Mouse (Mus musculus) midbrain, postnatal 0 days (tissue): ENCODE measurements around the gene Dlgap4. TPM values are rescaled to one million over a fixed set of nuclear protein-coding genes. Genes with fewer than 3 reads are reported as not detected.

Source experiments
- ATAC-seq: fragments of 200-750 bp; cut with Nextera tagmentation; 2 replicates; pipeline ENCODE4 v1.8.0; 2017; ENCODE audit warnings: moderate number of reproducible peaks, mild to moderate bottlenecking, moderate TSS enrichment, moderate library complexity; ENCODE audit not compliant: low FRiP score
- DNase-seq: peaks from one replicate; pipeline ENCODE4 v3.0.0-alpha.2; 2015; ENCODE audit warnings: low spot score
- H3K27ac ChIP-seq: fragments of 300-500 bp; sonication (generic); 2 replicates; pipeline ENCODE4 v1.5.1; 2014; ENCODE audit warnings: low read depth, mild to moderate bottlenecking, low read length, mixed read lengths
- H3K27me3 ChIP-seq: fragments of 300-500 bp; sonication (generic); 2 replicates; pipeline ENCODE4 v1.6.1; 2014; ENCODE audit warnings: low read length, control low read depth, mixed read lengths; ENCODE audit not compliant: insufficient read depth
- H3K36me3 ChIP-seq: fragments of 300-500 bp; sonication (generic); 2 replicates; pipeline ENCODE4 v1.6.1; 2014; ENCODE audit warnings: low read length, control low read depth, mixed read lengths; ENCODE audit not compliant: insufficient read depth
- H3K4me1 ChIP-seq: fragments of 300-500 bp; sonication (generic); 2 replicates; pipeline ENCODE4 v1.6.1; 2014; ENCODE audit warnings: mild to moderate bottlenecking, control low read depth, antibody characterized with exemption, low read length, mixed read lengths; ENCODE audit not compliant: insufficient read depth
- H3K4me2 ChIP-seq: fragments of 300-500 bp; sonication (generic); 2 replicates; pipeline ENCODE4 v1.6.1; 2014; ENCODE audit warnings: low read depth, mild to moderate bottlenecking, low read length, mixed read lengths; ENCODE audit not compliant: poor library complexity, severe bottlenecking
- H3K4me3 ChIP-seq: fragments of 300-500 bp; sonication (generic); 2 replicates; pipeline ENCODE4 v1.5.1; 2014; ENCODE audit warnings: low read depth, mild to moderate bottlenecking, low read length, moderate library complexity
- H3K9ac ChIP-seq: fragments of 300-500 bp; sonication (generic); replicated peaks from 2 replicates; pipeline ENCODE4 v1.6.1; 2014; ENCODE audit warnings: mild to moderate bottlenecking, low read length, moderate library complexity, mixed read lengths; ENCODE audit not compliant: poor library complexity, severe bottlenecking
- H3K9me3 ChIP-seq: fragments of 300-500 bp; sonication (generic); 2 replicates; pipeline ENCODE4 v1.6.1; 2016; ENCODE audit warnings: low read length, control low read depth
- CTCF ChIP-seq: IDR thresholded peaks from 2 replicates; pipeline ENCODE4 v1.5.1; 2016; ENCODE audit warnings: antibody characterized with exemption, mild to moderate bottlenecking
- WGBS: fragments of 180-500 bp; shearing (Covaris S2); extraction: QIAGEN DNeasy Blood & Tissue Kit; methylation state at CpG from one replicate; pipeline ENCODE4 v1.1.7; 2014; 5-methylcytosine and 5-hydroxymethylcytosine counted together
- polyA plus RNA-seq: library from polyadenylated mRNA; unstranded; fragments of >200 nt; fragmentation: Nextera tagmentation; extraction: Ambion mirVana; gene quantifications from 2 replicates; pipeline ENCODE4 v1.2.1, GENCODE M21; 2015
- total RNA-seq: library from RNA; depleted of rRNA; stranded (reverse); fragments of >200 nt; gene quantifications from 2 replicates; pipeline ENCODE4 v1.2.3, GENCODE M21; 2014

Dlgap4 gene
- total and polyA plus RNA-seq, 2 experiments from 2014 or later: 240 to 246 TPM

DNA sequence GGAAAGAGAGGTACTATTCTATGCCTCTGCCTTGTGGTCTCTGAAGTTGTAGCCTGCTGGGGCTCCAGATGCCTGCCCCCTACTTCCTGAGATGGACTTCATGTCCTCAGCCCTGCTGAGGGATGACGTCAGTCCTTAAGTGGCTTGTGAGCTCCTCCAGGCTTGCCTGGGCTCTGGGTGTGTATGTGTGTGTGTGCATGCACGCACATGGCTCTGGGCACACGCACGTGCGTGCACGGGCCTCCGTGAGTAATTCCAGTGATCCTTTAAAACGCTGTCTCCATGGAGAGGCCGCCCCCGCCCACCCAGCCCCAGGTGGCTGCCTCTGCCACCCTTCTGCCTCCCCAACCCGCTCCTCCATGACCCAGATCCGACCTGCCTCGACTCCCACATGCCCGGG is 72.5 kb downstream of the Dlgap4 start:
- no peak for ATAC-seq
- Histone ChIP-seq H3K4me2 (no peak overlapping the region), H3K4me3 (no peak overlapping the region), H3K9ac (no peak overlapping the region), H3K27ac (no peak overlapping the region), H3K4me1 (0 out of 2 replicates have a peak, but pooled peaks cover 4% of the 10 kb centered on the region), H3K9me3 (no peaks in the 10 kb centered on the region), H3K27me3 (no peaks in the 10 kb centered on the region), H3K36me3 (no peaks in the 10 kb centered on the region)
- TF ChIP-seq CTCF: no peak
- WGBS: 82% methylated on average over 14 of the region's 14 CpGs
- no peak for DNase-seq

DNA sequence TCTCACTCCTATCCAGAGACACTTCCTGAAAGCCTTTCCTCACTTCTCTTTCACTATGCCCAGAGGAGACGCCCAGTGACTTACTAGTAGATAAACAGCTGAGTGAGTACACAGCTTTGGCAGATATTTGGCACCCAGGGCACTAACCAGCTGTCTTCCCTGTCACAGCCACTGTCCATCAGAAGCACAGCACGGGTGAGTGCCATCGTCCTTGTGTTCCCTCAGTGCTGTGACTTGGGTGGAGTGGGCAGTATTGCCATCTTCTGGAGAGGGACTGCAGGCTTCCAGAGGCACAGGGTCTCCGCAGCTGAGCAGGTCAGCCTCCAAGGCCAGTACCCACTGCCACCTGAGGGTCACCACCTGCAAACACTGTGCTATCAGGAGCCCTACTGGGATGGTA is 73.2 kb downstream of the Dlgap4 start:
- peak; percentile 66 for DNase-seq
- Histone ChIP-seq H3K4me2 (no peak overlapping the region), H3K4me3 (no peak overlapping the region), H3K9ac (no peak overlapping the region), H3K27ac (no peak overlapping the region), H3K36me3 (no peaks in the 10 kb centered on the region), H3K4me1 (0 out of 2 replicates have a peak, but pooled peaks cover 4% of the 10 kb centered on the region), H3K27me3 (no peaks in the 10 kb centered on the region), H3K9me3 (no peaks in the 10 kb centered on the region)
- peak; percentile 16; the same call in 1 of the 2 replicates for TF ChIP-seq CTCF
- WGBS: 77% methylated on average over 4 of the region's 4 CpGs
- ATAC-seq: no peak

DNA sequence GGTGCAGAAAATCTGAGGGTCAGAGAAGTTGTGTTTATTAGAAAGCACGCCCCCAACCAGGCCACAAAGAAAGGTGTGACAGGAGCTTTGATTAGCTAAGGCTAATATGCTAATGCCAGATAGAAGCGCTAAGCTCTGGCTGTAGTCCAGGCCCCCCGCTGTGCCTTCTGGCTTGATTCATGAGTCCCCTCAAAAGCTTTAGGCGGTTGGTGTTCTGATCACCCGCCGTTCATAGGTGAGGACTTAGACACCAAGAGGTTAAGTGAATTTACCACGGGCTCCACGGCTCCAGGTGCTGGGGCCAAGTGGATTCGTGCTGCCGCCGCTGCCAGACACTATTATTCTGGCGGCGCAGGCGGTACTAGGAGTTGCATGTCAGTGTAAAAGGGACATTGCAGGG is 75.1 kb downstream of the Dlgap4 start:
- H3K4me2 ChIP-seq: peak overlapping the region; percentile 12; the same call in 1 of the 2 replicates
- no peaks in the 10 kb centered on the region for H3K27me3 ChIP-seq
- H3K4me3 ChIP-seq: no peak overlapping the region
- no peaks in the 10 kb centered on the region for H3K9me3 ChIP-seq
- no peak for ATAC-seq
- 0 out of 2 replicates have a peak overlapping the region, but pooled peaks have one; percentile 19 for H3K9ac ChIP-seq
- H3K36me3 ChIP-seq: no peaks in the 10 kb centered on the region
- no peak for TF ChIP-seq CTCF
- DNase-seq: peak; percentile 74
- 5% methylated on average over 14 of the region's 14 CpGs for WGBS
- H3K4me1 ChIP-seq: 0 out of 2 replicates have a peak, but pooled peaks cover 4% of the 10 kb centered on the region
- H3K27ac ChIP-seq: no peak overlapping the region

DNA sequence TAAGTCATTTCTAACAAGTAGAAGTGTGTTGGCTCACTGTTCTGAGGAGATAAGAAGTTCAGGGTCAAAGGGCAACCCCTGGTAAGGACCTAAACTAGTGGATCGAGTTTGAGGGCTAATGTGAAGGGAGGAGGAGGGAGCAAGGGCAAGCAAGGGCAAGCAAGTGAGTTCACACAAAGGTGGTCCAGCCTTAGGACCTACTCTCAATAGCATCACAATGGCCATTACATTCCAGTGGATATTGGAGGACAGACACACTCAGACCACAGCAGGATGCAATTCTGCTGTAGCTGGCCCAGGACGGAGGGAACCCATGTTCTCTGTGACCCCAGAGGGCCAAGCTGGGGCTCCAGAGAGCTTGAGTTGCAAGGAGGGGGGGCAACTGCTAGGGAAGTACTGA is 77.3 kb downstream of the Dlgap4 start:
- DNase-seq (no peak), ATAC-seq (no peak)
- 0 out of 2 replicates have a peak, but pooled peaks cover 4% of the 10 kb centered on the region for H3K4me1 ChIP-seq
- no peaks in the 10 kb centered on the region for H3K36me3 ChIP-seq
- H3K9ac ChIP-seq: no peak overlapping the region
- H3K4me3 ChIP-seq: no peak overlapping the region
- H3K27me3 ChIP-seq: no peaks in the 10 kb centered on the region
- H3K9me3 ChIP-seq: no peaks in the 10 kb centered on the region
- H3K27ac ChIP-seq: no peak overlapping the region
- TF ChIP-seq CTCF: no peak
- H3K4me2 ChIP-seq: no peak overlapping the region
- WGBS: 25% methylated on average over 2 of the region's 2 CpGs

DNA sequence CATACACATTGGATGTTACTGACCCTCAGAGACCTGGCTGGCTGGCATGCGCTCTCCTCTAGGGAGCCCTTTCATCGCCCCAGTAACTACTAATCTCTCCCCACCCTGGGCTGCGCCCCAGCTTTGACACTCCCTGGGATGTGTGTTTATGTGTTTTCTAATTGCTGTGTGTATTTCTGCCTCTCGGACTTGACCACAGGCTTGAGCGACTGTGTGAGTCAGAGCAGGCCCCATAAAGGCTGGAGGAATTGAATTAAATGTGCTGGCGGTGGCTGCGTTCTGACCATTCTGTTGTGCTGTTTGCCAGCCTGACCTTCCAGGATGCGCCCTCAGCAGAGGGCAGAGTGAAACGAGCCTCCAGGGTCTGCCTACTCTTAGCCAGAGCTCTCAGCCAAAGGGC is 78.2 kb downstream of the Dlgap4 start:
- WGBS: 56% methylated on average over 9 of the region's 9 CpGs
- TF ChIP-seq CTCF: no peak
- DNase-seq (no peak), ATAC-seq (no peak)
- H3K4me3 ChIP-seq: no peak overlapping the region
- H3K27me3 ChIP-seq: no peaks in the 10 kb centered on the region
- no peaks in the 10 kb centered on the region for H3K36me3 ChIP-seq
- H3K27ac ChIP-seq: no peak overlapping the region
- no peaks in the 10 kb centered on the region for H3K9me3 ChIP-seq
- no peak overlapping the region for H3K4me2 ChIP-seq
- no peak overlapping the region for H3K9ac ChIP-seq
- H3K4me1 ChIP-seq: 0 out of 2 replicates have a peak, but pooled peaks cover 4% of the 10 kb centered on the region

DNA sequence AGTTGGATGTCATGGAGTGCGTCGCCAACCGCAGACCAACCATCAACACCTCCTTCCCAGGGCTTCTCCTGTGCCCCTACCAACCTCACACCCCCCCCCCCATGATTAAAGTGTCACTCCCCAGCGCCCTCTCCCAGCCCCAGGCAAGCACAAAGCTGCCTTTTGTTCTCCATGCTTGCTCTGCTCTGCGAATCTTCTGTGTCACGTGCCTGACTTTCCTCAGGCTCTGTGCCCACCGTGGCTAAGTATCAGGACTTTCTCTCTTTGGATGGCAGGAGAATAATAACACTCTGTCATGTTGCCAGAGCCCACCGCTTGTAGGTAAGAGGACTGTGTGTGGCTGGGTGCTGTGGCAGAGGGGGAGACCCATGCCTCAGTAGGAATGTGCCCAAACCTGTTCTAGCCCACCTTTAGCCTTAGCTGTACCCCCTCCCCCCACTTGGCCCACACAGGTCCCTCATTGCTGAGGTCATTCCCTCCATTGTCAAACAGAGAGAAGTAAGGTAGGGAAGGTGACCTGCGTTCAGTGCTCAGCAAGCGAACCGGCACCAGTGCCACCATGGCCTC is 79.8 kb downstream of the Dlgap4 start:
- H3K36me3 ChIP-seq: no peaks in the 10 kb centered on the region
- H3K4me1 ChIP-seq: 0 out of 2 replicates have a peak, but pooled peaks cover 4% of the 10 kb centered on the region
- no peaks in the 10 kb centered on the region for H3K9me3 ChIP-seq
- H3K4me2 ChIP-seq: no peak overlapping the region
- ATAC-seq: 0 out of 2 replicates have a peak, but pooled peaks have one; percentile 21
- no peak for DNase-seq
- H3K4me3 ChIP-seq: no peak overlapping the region
- H3K27ac ChIP-seq: no peak overlapping the region
- TF ChIP-seq CTCF: no peak
- H3K27me3 ChIP-seq: no peaks in the 10 kb centered on the region
- WGBS: 50% methylated on average over 11 of the region's 11 CpGs
- no peak overlapping the region for H3K9ac ChIP-seq
